Mouse (Mus musculus): ENCODE measurements around the gene AW551984.

DNA sequence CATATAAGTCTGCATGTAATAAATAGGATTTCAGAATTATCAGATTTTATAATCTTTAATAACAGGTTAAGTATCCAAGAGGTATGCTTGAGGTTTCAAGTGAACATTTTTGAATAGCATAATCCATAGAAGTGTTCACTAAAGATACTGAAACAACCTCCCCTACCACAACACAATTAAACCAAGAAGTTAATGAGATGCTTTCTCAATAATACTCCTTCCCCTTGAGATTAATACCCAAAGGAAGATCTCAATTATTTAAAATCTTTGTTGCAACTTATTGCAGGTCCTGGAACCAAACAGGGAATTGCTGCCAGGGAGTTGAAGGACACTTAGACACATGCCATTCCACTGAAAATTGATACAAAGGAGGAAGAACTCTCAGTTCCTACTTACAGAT lies 40.6 kb upstream of the AW551984 start, which contains the start of gene Olfr961:
- no peak for TF ChIP-seq CTCF (IDR thresholded peaks at IDR 0.05; ENCODE audit: extremely low read depth, insufficient read depth, low read length)
- TF ChIP-seq POLR2A (IDR thresholded peaks at IDR 0.05; ENCODE audit: extremely low read depth, insufficient read depth, low read length): no peak

All from cortical plate, adult 2 months (tissue).